Mouse (Mus musculus) gonadal fat pad, adult 2 months (tissue): ENCODE data around the gene Rhoc. TPM values are rescaled to one million over a fixed set of nuclear protein-coding genes. Genes with fewer than 3 reads are reported as not detected.
"Not testable (repeated sequence)": the region's sequence is repeated elsewhere in the genome, so short reads cannot be mapped to it uniquely, and the experiment has no call there.

Experiments
- DNase-seq: peaks from one replicate; pipeline ENCODE4 v3.0.0-alpha.2; 2012; ENCODE audit warnings: low read depth
- polyA plus RNA-seq: library from polyadenylated mRNA; depleted of rRNA; stranded (reverse); fragments of >200 nt; gene quantifications from 2 replicates; pipeline ENCODE4 v1.2.3, GENCODE M21; 2012

Gene Rhoc
- polyA plus RNA-seq, 1 experiment = 134 TPM

- no peak for DNase-seq
Observed at GRCm38 (mm10) chr3:104785284-104785683, 2.9 kb upstream of the Rhoc start.

- DNase-seq = no peak
Observed at GRCm38 (mm10) chr3:104788561-104789311, 561 bp downstream of the Rhoc start.

GRCm38 (mm10) chr3:104789312-104789605 is 1.1 kb downstream of the Rhoc start:
- no peak for DNase-seq

DNA sequence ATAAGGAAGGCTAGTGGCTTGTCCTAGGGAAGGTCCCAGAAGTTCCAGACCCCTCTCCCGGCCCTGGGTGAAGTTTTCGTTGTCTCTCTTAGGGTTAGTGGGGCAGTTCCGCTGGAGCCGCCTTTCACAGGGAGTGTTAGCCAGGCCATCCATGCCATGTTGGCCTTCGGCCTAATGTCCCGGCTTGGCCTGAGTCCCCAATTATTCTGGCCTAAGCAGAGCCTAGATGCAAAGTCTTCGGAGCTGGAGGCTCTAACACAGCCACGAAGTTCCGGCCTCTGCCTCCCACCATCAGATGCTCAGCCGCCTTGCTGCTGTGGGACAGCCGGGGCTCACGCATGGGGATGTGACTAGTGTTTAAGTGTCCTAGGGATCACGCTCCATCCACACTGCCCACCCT is 1.6 kb downstream of the Rhoc start:
- no peak for DNase-seq

GRCm38 (mm10) chr3:104790401-104790937 is 2.3 kb downstream of the Rhoc start:
- no peak for DNase-seq

DNA sequence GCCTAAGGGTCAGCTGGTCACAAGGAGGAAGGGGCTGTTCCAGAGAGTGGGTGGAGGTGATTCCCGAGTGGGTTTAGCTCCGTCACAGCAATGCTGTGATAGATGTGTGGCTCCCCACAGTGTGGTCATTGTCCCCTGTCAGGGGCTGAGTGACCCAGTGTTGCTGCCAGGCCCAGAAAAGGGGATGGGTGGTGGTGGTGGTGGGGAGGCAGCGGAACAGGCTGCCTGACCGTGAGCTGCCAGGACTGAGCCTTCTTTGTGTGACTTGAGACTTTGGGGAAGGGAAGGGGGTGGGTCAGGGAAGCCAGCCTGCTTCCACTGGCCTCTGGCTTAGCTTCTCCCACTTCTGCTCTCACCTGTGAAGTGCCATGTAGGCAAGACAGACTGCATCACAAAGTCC is 2.8 kb downstream of the Rhoc start:
- no peak for DNase-seq

DNA sequence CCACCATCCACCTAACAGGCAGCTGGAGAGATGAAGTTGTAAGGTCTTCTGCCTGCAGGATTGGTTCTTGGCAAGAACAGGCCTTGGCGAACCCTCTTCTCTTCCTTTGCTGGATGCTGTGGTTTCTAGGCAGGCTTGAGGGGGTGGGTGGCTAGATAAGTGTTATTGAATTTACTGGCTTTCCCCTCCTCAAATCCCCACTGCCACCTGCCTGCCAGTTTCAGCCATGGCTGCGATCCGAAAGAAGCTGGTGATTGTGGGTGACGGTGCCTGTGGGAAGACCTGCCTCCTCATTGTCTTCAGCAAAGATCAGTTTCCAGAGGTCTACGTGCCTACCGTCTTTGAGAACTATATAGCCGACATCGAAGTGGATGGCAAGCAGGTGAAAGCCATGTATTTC is 3.5 kb downstream of the Rhoc start:
- no peak for DNase-seq

DNA sequence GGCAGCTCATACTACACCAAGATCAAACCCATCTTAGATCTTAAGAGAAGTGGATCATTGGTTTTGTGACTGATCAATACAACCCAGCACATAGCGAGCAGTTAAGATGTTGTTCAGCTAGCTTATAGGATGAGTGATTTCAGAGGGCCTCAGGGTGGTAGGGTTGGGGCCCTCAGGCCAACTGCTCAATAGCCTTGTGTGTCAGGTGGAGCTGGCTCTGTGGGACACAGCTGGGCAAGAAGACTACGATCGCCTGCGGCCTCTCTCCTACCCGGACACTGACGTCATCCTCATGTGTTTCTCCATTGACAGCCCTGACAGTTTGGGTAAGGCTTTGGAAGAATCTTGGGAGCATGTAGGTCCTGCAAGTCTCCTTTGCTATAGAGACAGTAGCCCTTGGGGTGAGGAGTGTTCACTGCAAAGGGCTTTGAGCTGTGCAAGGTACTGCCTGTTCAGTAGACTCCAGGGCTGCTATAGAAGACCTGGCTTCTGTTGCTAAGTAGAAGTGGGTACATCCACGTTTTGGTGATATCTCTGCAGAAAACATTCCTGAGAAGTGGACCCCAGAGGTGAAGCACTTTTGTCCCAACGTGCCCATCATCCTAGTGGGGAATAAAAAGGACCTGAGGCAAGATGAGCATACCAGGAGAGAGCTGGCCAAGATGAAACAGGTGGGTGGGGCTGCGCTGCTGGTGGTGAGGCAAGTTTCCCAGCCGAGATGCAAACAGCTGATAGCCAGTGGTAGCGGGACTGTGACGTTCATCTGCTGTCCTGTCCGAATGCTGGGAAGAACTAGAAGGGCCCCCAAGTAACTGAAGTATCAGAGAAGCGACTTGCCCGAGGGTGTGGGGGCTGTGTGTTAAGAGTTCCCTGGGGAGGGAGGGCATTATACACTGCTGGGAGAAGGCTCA is 4.4 kb downstream of the Rhoc start:
- DNase-seq = no peak

GRCm38 (mm10) chr3:104793871-104794828 is 6.0 kb downstream of the Rhoc start:
- no peak for DNase-seq

- no peak for DNase-seq
Observed at GRCm38 (mm10) chr3:104794953-104795470, 6.8 kb downstream of the Rhoc start.

- DNase-seq = no peak
Observed at GRCm38 (mm10) chr3:104795661-104796340, 7.6 kb downstream of the Rhoc start.

GRCm38 (mm10) chr3:104796430-104797082 is 8.4 kb downstream of the Rhoc start:
- DNase-seq = no peak

GRCm38 (mm10) chr3:104800681-104801080 is 12.5 kb downstream of the Rhoc start:
- DNase-seq = no peak

GRCm38 (mm10) chr3:104801481-104801880 is 13.3 kb downstream of the Rhoc start:
- DNase-seq = no peak

DNA sequence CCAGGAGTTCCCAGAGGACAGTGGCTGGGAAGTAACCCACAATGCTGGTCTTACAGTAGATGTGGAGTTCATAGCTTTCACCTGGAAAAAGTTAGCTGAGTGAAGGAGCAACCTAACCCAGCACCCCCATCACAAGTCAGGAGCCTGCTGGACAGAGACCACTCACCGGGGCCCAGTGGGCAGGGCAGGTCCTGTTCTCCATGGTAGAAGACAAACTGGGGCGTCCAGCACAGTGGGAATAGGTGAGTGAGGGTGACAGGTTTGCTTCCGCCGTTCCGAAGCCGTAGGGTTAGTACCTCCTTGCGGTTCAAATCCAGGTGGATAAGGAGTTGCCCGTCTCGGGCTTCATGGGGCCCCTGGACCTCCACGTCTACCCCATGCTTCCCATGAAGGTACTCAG is 16.1 kb downstream of the Rhoc start:
- DNase-seq = no peak

- no peak for DNase-seq
Observed at GRCm38 (mm10) chr3:104805539-104805938, 17.4 kb downstream of the Rhoc start.

- no peak for DNase-seq
Observed at GRCm38 (mm10) chr3:104811752-104812151, 23.6 kb downstream of the Rhoc start.

- no peak for DNase-seq
Observed at GRCm38 (mm10) chr3:104812254-104812653, 24.1 kb downstream of the Rhoc start.

DNA sequence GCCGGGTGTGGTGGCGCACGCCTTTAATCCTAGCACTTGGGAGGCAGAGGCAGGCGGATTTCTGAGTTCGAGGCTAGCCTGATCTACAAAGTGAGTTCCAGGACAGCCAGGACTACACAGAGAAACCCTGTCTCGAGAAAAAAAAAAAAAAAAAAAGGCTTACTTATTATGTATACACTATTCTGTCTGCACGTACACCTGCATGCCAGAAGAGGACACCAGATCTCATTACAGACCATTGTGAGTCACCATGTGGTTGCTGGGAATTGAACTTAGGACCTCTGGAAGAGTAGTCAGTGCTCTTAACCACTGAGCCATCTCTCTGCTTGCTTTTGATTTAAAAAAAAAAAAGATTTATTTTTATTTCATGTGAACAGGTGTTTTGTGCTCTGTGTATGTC is 25.1 kb downstream of the Rhoc start:
- DNase-seq = not testable (repeated sequence)

- DNase-seq = no peak
Observed at GRCm38 (mm10) chr3:104814746-104815145, 26.6 kb downstream of the Rhoc start.
